Mouse (Mus musculus) skeletal muscle tissue, postnatal 0 days (tissue): Measurements from ENCODE around the gene D5Ertd577e. TPM values are rescaled to one million over a fixed set of nuclear protein-coding genes. Genes with fewer than 3 reads are reported as not detected.

Experiments
- polyA plus RNA-seq: library from polyadenylated mRNA; unstranded; fragments of >200 nt; fragmentation: Nextera tagmentation; extraction: Ambion mirVana; gene quantifications from 2 replicates; pipeline ENCODE4 v1.2.1, GENCODE M21; 2015

The D5Ertd577e gene
- polyA plus RNA-seq, result not detected in 2 replicates

GRCm38 (mm10) chr5:95456506-95456905 is at the start of gene D5Ertd577e:
D5Ertd577e (plus strand) TSS chr5:95456806.

DNA sequence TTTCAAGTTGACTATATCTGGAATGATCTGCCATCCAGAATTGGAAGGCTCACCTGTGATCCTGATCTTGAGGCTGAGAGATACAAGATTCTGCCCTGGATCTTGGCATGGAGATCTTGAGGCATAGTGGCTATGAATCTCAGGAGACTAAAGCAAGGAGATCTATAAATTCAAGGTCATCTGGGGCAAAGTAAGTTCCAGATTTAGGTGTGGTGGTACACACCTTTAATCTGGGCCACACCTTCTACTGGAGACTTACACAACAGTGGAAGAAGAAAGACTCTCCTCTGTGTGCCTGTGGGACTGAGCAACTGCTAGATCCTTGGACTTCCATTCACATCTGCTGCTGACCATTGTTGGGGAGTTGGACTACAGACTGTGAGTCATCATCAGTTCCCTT is 53.9 kb downstream of the D5Ertd577e start, which contains the start of gene Gm3286:
Gene Gm3286, plus strand, starts transcription at position 301 of the 400 bp plus-strand sequence.

Other genes starting within 250 kb of the D5Ertd577e start
- gene Gm10424, start 184.0 kb upstream of the D5Ertd577e start, polyA plus RNA-seq, result not detected in 2 replicates
- not detected in 2 replicates for gene Gm3259, start 150.9 kb upstream of the D5Ertd577e start, polyA plus RNA-seq
- not detected in 2 replicates for gene Gm3286, start 54.0 kb downstream of the D5Ertd577e start, polyA plus RNA-seq
- not detected in 2 replicates for gene Gm7971, start 138.1 kb downstream of the D5Ertd577e start, polyA plus RNA-seq